Mouse (Mus musculus): ENCODE measurements around the gene Adsl. TPM values are rescaled to one million over a fixed set of nuclear protein-coding genes. Genes with fewer than 3 reads are reported as not detected.

Adsl gene
- polyA plus RNA-seq, 1 experiment: 174 TPM

DNA sequence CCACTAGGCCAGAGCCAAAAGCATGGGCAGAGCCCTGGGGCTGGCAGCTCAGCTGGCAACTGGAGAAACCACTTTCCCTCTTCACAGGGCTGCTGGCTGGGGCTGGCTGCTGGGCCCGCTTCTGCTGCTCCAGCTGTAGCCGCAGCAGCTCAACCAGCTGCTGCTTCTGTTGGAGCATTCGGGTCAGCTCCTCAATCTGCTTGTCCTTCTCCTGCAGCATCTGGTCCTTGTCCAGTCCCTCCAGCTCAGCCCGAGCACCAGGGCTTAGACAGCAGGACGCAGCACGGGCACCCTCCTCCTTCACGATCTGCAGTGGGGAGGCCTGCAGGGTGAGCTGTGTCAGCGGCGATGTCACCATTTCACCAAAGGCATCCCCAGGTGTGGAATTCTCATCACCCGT is 68.2 kb downstream of the Adsl start:
- H3K79me3 ChIP-seq (ENCODE audit: low read depth): no peaks in the 10 kb centered on the region
- no peak overlapping the region for H3K4me3 ChIP-seq (ENCODE audit: insufficient read depth, poor library complexity, severe bottlenecking)
- no peak for TF ChIP-seq MYOD1 (IDR thresholded peaks at IDR 0.05; ENCODE audit: control insufficient read depth, insufficient read length, low read depth)
- TF ChIP-seq CEBPB (IDR thresholded peaks at IDR 0.05; ENCODE audit: low read depth): no peak
- TF ChIP-seq FOSL1 (IDR thresholded peaks at IDR 0.05; ENCODE audit: insufficient read depth, low read length, poor library complexity, severe bottlenecking): no peak
- no peak for TF ChIP-seq USF1 (IDR thresholded peaks at IDR 0.05; ENCODE audit: low read depth)
- no peak for TF ChIP-seq MAX (IDR thresholded peaks at IDR 0.05)
- no peak for TF ChIP-seq MYOG (IDR thresholded peaks at IDR 0.05; ENCODE audit: control insufficient read depth, extremely low read depth, insufficient read length)
- TF ChIP-seq CTCF (IDR thresholded peaks at IDR 0.05; ENCODE audit: control insufficient read depth, insufficient read depth, insufficient read length): no peak
- H3K27me3 ChIP-seq (ENCODE audit: control insufficient read depth, insufficient read depth, insufficient read length): no peaks in the 10 kb centered on the region
- peaks cover 98% of the 10 kb centered on the region for H3K36me3 ChIP-seq (ENCODE audit: control insufficient read depth, insufficient read depth)
- H3K79me2 ChIP-seq (ENCODE audit: control insufficient read depth, insufficient read depth): no peaks in the 10 kb centered on the region
- no peak overlapping the region for H3ac ChIP-seq (ENCODE audit: control insufficient read depth, insufficient read length, low read depth)

DNA sequence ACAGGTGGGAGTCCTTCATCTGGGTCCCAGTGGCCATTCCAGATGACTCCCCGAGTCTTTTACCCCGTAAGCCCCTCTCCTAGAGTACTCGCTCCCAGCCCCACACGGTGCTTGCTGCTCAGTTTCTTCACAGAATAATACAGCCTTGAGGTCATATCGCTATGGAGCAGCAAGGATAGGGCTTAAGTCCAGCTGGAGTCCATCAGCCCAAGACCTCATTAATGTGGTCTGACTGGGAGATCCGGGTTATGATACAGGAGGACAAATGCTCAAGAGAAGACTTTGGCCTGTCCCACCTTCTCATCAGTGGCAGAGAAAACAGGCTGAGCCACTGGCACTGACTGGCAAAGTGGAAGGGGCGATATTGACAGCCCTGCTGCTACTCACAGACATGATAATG is 69.0 kb downstream of the Adsl start:
- no peaks in the 10 kb centered on the region for H3K27me3 ChIP-seq (ENCODE audit: control insufficient read depth, insufficient read depth, insufficient read length)
- TF ChIP-seq CEBPB (IDR thresholded peaks at IDR 0.05; ENCODE audit: low read depth) (no peak), CTCF (IDR thresholded peaks at IDR 0.05; ENCODE audit: control insufficient read depth, insufficient read depth, insufficient read length) (no peak), MAX (IDR thresholded peaks at IDR 0.05) (no peak), FOSL1 (IDR thresholded peaks at IDR 0.05; ENCODE audit: insufficient read depth, low read length, poor library complexity, severe bottlenecking) (no peak)
- H3K79me2 ChIP-seq (ENCODE audit: control insufficient read depth, insufficient read depth): no peaks in the 10 kb centered on the region
- H3ac ChIP-seq (ENCODE audit: control insufficient read depth, insufficient read length, low read depth): no peak overlapping the region
- H3K36me3 ChIP-seq (ENCODE audit: control insufficient read depth, insufficient read depth): peaks cover 98% of the 10 kb centered on the region
- H3K4me3 ChIP-seq (ENCODE audit: insufficient read depth, poor library complexity, severe bottlenecking): no peak overlapping the region
- no peaks in the 10 kb centered on the region for H3K79me3 ChIP-seq (ENCODE audit: low read depth)

Small RNAs within 50 kb of the gene (microRNA-seq; reads per million reads assigned to microRNA genes)
- gene Mir5113 (ENCODE audit: borderline microRNAs expressed): 7.2 reads per million, percentile 55 among the genes with 10 or more reads in this experiment

Other genes starting within 250 kb of the Adsl start
- 9.4 TPM for gene Tnrc6b, start 237.2 kb upstream of the Adsl start, polyA plus RNA-seq (2012; fragmentation: generic; extraction: Trizol)
- 27.0 TPM for gene Sgsm3, start 29.3 kb downstream of the Adsl start, polyA plus RNA-seq (2012; fragmentation: generic; extraction: Trizol)
- 42.2 TPM for gene Mrtfa, start 242.3 kb downstream of the Adsl start, polyA plus RNA-seq (2012; fragmentation: generic; extraction: Trizol)